Mouse (Mus musculus) cerebellum, adult 2 months (tissue): Measurements from ENCODE around the gene Rhbdf2.

Experiments used
- CTCF ChIP-seq: fragments of 200-500 bp; IDR thresholded peaks from 2 replicates; pipeline ENCODE4 v1.5.1; 2011; ENCODE audit warnings: low read depth, mild to moderate bottlenecking, control low read depth, low read length, moderate library complexity, borderline replicate concordance; ENCODE audit not compliant: insufficient read depth
- POLR2A ChIP-seq: fragments of 200-500 bp; IDR thresholded peaks from 2 replicates; pipeline ENCODE4 v1.6.1; 2011; ENCODE audit warnings: low read length, control low read depth, borderline replicate concordance; ENCODE audit not compliant: insufficient read depth

DNA sequence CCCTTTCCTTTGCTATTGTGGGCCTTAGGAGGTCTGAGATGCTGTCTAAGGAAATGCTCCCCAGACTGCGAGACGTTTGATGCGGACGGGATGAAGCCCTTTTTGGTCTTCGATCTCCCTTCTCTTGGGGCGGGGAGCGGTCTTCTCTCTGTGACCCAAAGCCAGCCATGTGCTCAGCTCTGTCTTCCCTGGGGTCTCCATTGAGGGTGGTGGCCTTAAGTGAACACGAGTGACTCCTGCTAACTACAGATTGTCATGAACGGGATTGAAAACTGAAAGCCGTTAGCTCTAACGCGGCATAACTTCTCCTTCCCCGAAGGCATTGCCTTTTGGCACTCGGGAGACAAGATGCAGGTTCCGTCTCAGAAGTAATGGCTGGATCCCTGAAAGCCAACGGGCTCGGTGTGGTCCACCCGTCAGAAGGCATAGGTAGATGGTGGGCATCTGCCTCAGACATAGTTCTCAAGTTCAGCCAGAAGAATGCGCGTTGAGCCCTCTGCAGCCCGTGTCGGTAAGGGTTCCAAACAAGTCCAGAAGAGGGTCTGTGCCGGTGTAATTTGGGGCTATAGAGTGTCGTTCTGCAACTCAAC, 45.1 kb upstream of the Rhbdf2 start:
- TF ChIP-seq CTCF, result no peak
- TF ChIP-seq POLR2A, result no peak
